Mouse (Mus musculus) frontal cortex, adult (tissue): Measurements from ENCODE around the gene Agap1.

Source experiments
- ATAC-seq: cut with Nextera tagmentation; 2 replicates; pipeline ENCODE4 v1.9.2; 2017; ENCODE audit warnings: mild to moderate bottlenecking, moderate library complexity, mixed read lengths; ENCODE audit not compliant: low TSS enrichment

The Agap1 gene

DNA sequence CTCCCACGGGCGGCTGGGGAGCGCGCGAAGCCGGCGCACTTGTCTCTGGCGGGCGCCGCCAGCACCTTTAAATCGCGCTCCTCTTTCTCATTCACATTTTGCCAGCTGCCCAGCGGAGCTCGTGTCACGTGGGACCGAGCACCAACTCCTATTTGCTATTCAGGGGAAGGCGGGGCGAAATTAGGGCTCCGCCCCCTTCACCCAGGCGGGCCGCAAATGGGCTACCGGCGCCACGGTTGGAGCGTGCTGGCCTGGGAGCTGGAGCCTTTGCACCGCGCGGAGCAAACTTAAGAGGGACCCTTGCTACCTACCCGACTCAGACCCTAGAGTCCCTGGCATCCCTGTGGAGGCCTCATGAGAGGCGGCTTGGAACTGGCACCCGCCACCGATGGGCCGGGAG is 476.5 kb downstream of the Agap1 start, which contains the start of gene Gbx2:
Gbx2 (minus strand) TSS at position 60 of the 400 bp plus-strand sequence.
- no peak for ATAC-seq

GRCm38 (mm10) chr1:89932021-89932423 is 477.4 kb downstream of the Agap1 start:
- no peak for ATAC-seq

GRCm38 (mm10) chr1:89932616-89933015 is 478.0 kb downstream of the Agap1 start:
- no peak for ATAC-seq

DNA sequence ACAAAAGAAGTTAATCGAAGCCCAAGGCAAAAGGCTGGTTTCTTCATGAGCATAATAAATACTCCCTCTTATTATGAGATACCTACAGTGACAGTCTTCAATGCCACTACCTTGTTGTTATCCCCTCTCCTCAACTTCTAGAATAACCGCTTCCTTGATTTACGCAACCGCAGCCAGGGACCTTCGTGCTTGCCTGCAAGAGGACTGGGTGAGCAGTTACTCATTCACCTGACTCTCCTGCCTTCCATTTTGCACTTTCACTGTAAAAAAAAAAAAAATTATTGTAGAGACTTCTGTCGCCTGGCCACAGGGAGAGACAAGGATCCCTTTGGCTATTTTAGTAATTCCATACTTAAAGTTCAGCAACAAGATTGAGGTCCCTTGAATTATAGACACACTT is 478.4 kb downstream of the Agap1 start:
- ATAC-seq = no peak

GRCm38 (mm10) chr1:89933786-89934185 is 479.2 kb downstream of the Agap1 start:
- no peak for ATAC-seq

- no peak for ATAC-seq
Observed at GRCm38 (mm10) chr1:89934316-89935260, 480.0 kb downstream of the Agap1 start.

DNA sequence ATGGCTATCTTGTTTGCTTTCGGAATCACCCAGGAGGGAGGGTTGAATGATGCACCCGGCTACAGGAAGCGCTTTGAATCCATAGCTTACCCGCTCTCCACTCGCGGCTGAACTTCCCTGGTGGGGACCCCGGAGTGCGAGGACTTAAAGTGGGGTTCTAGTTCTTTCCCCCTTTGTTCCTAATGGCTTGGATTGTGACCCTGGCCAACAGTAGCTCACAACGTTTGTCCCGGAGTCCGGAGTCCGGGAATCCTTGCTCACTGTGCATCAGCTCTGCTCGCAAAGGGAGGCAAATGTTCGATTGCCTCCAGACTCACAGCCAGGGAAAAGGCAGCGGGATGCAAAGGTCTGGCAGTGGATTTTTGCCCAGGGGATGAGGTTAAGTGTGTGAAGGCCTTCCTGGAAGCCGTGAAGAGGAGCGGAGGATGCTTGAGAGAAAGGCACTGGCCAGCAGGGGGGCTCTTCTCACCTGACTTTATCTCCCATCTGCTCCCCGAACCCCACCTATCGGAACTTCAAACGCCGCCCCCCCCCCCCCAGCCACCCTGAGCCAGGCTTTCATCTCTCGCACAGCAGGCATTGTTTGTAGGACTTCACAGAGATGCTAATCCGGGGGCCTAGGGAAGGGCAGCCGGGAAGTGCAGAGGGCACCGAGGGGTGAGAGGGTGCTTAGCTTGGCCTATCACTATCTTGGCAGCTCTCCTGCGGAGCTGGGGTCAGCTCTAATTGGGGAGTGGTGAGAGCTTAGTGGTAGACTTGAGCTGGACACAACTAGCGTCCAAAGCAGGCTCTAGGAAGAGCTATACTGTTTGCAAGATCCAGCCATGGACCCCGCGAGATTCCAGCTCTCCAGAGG is 481.1 kb downstream of the Agap1 start:
- ATAC-seq = no peak

DNA sequence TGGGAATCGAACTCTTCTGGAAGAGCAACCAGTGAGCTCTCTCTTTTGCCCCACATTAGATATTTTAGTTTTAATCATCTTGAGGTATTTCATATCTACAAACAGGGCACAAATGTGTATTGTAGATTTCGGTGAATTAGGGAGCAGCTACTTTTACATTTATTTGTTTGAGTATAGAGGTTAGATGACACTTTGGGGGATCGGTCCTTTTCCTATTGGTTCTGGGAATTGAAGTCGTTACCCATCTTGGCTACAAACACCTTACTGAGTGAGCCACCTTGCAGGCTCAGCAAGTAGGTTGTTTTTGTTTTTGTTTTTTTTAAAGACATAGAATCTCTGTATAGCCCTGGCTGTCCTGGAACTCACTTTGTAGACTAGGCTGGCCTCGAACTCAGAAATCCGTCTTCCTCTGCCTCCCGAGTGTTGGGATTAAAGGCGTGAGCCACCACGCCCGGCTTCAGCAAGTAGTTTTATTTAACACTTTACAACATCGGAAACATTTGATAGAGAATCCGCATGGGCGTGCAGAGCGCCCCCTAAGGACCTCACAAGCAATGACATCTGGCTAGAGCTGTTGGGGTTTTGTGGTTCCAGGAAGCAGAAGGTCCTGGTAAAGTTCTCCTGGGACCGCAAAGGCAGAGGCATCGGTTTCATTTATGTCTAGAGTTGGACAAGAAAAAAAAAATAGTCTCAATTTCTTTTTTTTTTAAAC is 484.4 kb downstream of the Agap1 start:
- ATAC-seq = no peak

GRCm38 (mm10) chr1:89939596-89939960 is 485.0 kb downstream of the Agap1 start:
- no peak for ATAC-seq

DNA sequence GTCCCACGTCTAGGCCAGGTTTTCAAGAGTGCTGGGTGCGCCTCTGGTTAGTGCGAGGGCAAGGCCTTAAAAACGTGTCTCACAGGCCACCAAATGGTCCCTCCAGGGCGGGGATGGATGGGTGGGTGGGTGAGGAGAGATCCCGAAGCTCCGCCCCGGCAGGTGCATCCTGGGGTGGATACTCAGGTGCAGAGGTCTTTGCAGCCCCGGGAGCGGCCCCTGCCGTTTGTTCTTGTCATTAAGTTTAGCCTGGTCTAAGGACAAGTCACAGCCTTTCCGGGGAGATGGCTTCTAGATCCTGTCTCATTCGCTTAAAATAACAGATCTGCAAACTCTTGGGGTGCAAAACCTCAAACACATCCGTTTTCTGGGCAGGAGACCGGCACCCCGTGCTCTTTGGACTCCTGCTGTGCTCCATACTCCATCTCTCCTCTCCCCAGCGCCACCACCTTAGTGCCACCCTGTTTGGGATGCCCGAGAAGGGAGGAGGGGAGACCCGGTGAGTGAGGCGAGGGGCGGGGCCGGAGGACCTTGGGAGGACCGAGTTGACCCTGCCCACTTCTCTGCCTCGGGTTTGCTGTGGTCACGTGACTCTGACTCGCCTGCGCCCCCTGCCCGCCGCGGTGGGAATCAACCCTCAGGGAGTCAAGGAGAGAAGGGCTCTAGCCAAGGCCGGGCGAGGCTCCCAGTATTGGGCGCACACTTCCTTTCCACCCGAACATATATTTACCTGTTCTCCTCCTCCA is 485.5 kb downstream of the Agap1 start:
- no peak for ATAC-seq

DNA sequence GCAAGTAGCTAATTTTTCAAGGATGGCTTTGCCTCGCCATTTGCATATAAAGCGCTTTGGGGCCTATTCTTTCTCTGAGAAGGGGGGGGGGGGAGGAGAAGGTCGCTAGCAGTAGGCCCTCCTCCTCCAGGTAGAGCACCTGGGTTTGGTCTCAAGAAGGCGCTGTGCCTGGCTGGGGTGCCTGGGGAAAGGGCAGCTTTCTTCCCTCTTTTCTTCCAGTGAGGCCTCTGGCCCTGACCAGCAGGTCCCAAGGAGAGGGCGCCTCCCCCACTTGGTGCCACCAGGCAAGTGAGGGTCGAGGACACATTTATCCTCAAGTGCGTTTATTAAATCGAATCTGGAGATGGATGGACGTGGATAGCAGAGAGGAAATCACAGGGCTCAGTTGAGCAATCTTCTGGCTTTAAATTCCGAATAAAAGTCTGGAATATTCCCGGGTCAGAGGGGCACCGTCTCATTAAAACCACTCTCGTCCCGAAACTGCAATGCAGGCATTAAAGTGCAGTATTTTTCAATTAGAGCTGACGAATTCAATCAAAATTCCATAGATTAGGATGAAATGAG is 486.4 kb downstream of the Agap1 start:
- no peak for ATAC-seq

DNA sequence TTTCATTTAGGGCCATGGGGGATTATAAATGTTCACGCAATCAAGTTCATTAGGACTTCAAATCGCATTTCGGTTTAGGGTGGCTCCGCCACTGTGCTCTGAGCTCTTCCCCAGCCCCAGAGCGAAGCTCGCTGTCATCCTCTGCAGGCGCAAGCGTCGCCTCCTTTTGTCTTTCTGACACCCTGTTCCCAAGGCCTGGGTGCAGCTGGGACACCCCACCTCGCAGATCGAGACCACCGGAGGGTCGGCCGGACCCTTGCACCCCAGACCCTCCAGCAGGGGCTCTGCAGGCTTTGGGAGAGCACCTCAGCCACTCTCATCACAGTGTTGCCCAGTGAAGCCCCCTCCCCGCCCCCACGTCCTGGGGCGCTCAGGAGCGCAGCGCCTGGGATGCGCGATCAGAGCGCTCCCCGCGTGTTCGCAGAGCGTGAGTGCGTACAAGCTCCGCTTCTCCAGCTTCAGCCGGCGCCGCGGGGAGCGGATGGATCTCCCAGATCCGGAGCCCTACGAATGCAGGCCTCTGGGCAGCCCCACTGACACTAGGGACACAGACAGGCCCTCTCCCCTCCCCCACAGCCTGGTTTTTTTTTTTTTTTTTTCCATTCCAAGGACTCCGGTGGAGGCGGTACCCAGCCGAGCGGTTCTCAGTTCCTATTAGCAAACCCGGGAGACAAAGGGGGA is 487.2 kb downstream of the Agap1 start:
- no peak for ATAC-seq

- no peak for ATAC-seq
Observed at GRCm38 (mm10) chr1:89942395-89942976, 487.9 kb downstream of the Agap1 start.

GRCm38 (mm10) chr1:89943202-89943601 is 488.6 kb downstream of the Agap1 start:
- no peak for ATAC-seq
